Mouse (Mus musculus): ENCODE results near the gene Gpr62.
A peak's percentile ranks its signal among the peaks of the same experiment; 100 is the strongest.

Gpr62 gene

GRCm38 (mm10) chr9:106421865-106422160 is 43.9 kb downstream of the Gpr62 start:
- DNase-seq (ENCODE audit: low read depth, low spot score) = peak; percentile 83

DNA sequence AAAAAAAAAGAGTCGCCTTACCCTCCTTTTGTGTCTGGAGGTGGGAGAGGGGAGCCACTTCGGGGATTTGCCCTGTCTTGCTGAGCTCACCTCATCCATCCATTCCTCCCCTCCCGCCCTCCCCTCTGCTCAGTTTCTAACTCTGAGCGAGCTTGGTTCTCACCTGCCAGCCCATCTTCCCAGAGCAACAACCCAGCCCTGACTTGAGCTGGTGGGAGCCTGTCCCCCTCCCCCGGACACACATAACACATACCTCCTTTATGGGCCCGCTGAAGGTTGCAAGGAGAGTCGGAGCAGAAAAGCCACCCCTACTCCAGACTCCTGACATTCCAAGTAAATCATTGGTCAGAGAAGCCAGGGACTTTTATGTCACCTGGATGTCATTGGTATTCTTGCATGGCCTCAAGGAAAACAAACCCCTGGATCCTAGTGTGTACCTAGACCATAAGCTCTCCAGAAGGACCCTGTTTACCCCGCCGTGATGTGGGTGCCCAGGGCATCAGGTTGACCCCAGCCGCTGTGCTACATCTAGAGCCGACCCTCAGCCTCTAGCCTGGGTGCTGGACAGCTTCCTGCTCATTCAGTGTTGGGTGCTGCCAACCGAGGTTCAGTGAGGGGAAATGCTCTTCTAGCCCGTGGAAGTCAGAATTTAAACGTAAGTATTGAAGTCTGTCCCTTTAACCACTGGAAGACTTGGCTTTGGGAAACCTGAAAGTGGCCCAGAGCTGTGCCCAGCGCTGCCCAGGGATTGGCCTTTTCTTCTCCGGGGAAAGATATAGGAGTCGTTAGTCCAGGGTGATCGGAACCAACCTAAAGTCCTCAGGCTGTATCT is 44.5 kb downstream of the Gpr62 start:
- DNase-seq (ENCODE audit: low read depth, low spot score) = no peak

DNA sequence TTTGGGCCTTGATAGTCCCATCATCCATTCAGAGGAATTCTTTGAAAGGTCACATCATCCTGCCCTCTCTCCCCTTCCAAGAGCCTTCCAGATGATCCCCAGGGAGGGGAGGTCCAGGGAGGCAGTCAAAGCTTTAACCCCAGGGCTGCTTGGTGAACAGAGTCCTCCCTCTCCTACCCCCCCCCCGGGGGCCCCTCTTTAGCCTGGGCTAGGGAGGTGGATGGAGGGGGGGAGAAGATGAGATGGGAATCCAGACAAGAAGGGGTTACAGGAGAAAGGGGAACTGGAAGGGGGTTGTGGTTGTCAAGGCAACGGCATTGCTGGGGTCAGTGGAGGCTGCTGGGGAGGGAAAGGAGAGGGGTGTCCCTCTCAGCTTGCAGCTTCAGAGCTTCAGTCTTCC is 45.1 kb downstream of the Gpr62 start:
- DNase-seq (ENCODE audit: low read depth, low spot score) = no peak

DNA sequence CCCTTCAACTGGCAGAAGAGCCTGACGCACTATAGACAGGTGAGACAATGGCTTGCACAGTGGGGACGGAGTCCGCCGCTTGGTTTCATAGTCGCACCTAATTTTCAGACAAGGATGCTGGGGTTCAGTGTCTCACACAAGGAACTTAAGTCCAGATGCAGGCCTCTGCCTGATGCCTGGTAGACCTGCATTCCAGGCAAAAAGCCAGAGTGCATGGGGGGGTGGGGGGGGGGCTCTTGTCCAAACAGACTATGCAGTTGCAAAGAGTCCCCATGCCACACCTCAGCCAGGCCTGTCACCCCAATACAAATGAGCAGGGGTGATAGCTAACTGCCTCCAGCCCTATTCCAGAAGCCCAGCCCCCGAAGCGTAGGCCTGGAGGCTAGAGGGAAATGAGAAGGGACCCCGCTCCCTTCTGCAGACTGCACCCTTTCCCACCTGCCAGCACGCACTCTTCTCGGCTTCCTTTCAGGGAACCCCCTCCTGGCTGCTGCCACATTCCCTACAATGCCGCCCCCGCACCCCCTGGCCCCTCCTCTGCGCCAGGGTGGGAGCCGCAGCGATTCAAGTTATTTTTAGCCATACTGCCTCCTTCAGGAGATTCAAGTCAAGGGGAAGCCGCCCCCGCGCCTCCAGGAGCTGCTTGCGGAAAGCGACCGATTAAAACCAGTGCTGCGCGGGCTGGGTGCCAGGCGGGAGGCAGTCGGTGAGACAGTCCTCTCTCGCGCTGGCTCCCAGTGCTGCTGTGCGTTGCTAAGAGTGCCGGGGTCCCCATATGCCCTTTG is 47.7 kb downstream of the Gpr62 start:
- peak; percentile 56 for DNase-seq (ENCODE audit: low read depth, low spot score)

DNA sequence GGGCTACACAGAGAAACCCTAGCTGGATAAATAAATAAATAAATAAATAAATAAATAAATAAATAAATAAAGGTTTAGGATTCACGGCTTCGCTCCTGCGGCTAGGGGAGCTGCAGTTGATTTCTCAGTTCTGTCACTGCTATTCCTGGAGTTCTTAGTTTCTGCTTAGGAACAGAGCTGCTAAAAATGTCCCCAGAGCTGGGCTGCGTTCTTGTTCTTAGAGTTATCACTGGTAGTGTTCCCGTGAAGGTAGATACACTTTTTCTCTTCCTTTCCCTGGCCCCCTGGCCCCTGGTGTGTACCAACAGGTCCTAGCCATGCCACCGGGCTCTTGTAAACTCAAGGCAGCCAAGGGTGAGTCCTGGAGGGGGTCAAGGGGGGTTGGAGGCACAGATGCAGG is 48.9 kb downstream of the Gpr62 start:
- no peak for DNase-seq (ENCODE audit: low read depth, low spot score)

Measured in skeletal muscle tissue, adult 2 months (tissue).